Mouse (Mus musculus) spleen, adult 2 months (tissue): ENCODE measurements at regions not wholly inside any gene's neighbourhood (a gene's known extent, or its start where the extent isn't known, plus 50 kb on each side); places are given as distances from the start of the nearest gene placed in this dataset.

Experiments used
- DNase-seq, 2 experiments: peaks; one replicate each; pipeline versions ENCODE4 v3.0.0 to v3.0.0-alpha.2; 2012 to 2021; ENCODE audit warnings: low spot score in 2 of 2, low read depth in 1 of 2
- H3K27ac ChIP-seq: fragments of 200-500 bp; 2 replicates; pipeline ENCODE4 v1.5.1; 2012; ENCODE audit warnings: low read length, inconsistent platforms; ENCODE audit not compliant: insufficient read depth
- H3K27me3 ChIP-seq: fragments of 200-500 bp; 2 replicates; pipeline ENCODE4 v1.6.1; 2012; ENCODE audit warnings: mild to moderate bottlenecking, moderate library complexity, low read length, inconsistent platforms; ENCODE audit not compliant: control insufficient read depth, insufficient read depth
- H3K36me3 ChIP-seq: fragments of 200-500 bp; 2 replicates; pipeline ENCODE4 v1.6.1; 2012; ENCODE audit warnings: mild to moderate bottlenecking, low read length, inconsistent platforms; ENCODE audit not compliant: control insufficient read depth, insufficient read depth
- H3K4me1 ChIP-seq: fragments of 200-500 bp; 2 replicates; pipeline ENCODE4 v1.6.1; 2011; ENCODE audit warnings: inconsistent platforms; ENCODE audit not compliant: control insufficient read depth, insufficient read depth, insufficient read length
- H3K4me3 ChIP-seq: fragments of 200-500 bp; 2 replicates; pipeline ENCODE4 v1.5.1; 2011; ENCODE audit warnings: mild to moderate bottlenecking, inconsistent platforms; ENCODE audit not compliant: insufficient read depth, insufficient read length; ENCODE audit errors: extremely low read depth
- CTCF ChIP-seq: fragments of 200-500 bp; IDR thresholded peaks from 2 replicates; pipeline ENCODE4 v1.5.1; 2011; ENCODE audit warnings: mild to moderate bottlenecking, inconsistent platforms; ENCODE audit not compliant: insufficient read depth, insufficient read length, insufficient replicate concordance; ENCODE audit errors: extremely low read depth
- POLR2A ChIP-seq: fragments of 200-500 bp; IDR thresholded peaks from 2 replicates; pipeline ENCODE4 v1.6.1; 2011; ENCODE audit warnings: low read depth, low read length, inconsistent platforms
- WGBS: fragments of 180-500 bp; shearing (Covaris S2); methylation state at CpG from one replicate; pipeline ENCODE4 v1.1.7; 2018; 5-methylcytosine and 5-hydroxymethylcytosine counted together

DNA sequence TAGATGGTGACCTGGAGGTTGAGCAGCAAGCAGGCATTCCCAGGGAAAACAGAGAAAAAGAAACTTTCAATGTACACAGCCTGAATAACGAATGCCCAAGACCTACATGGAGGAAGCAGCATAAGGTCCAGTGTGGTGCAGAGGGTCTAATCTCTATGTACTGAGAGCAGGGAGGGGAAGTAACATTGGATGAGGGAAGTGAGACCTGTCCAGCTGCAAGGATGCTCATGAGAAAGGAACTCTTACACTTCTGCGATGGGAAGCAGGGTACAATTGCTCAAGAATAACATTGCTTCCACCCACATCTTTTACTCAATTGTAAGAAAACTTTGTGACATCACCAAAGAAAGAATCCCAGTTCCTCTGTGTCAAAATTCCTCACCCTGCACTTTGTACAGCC lies 419.8 kb upstream of the Id2 start:
- no peak for DNase-seq
- H3K4me1 ChIP-seq = no peaks in the 10 kb centered on the region
- TF ChIP-seq CTCF (no peak), POLR2A (no peak)
- no peaks in the 10 kb centered on the region for H3K27me3 ChIP-seq
- no peak overlapping the region for H3K4me3 ChIP-seq
- H3K36me3 ChIP-seq = no peaks in the 10 kb centered on the region
- WGBS = 55% methylated on average over 2 of the region's 2 CpGs
- no peak overlapping the region for H3K27ac ChIP-seq

GRCm38 (mm10) chr12:25513679-25514078 lies 416.7 kb upstream of the Id2 start:
- no peak for DNase-seq
- H3K4me1 ChIP-seq = no peaks in the 10 kb centered on the region
- no peak overlapping the region for H3K4me3 ChIP-seq
- TF ChIP-seq CTCF (no peak), POLR2A (no peak)
- H3K27me3 ChIP-seq = no peaks in the 10 kb centered on the region
- no peak overlapping the region for H3K27ac ChIP-seq
- H3K36me3 ChIP-seq = no peaks in the 10 kb centered on the region

- Histone ChIP-seq H3K4me3 (no peak overlapping the region), H3K36me3 (no peaks in the 10 kb centered on the region), H3K27me3 (no peaks in the 10 kb centered on the region), H3K27ac (no peak overlapping the region), H3K4me1 (no peaks in the 10 kb centered on the region)
- 89% methylated on average over 4 of the region's 4 CpGs for WGBS
- no peak for TF ChIP-seq POLR2A
- no peak for DNase-seq
Measured at GRCm38 (mm10) chr12:25509666-25510065, 412.7 kb upstream of the Id2 start.

GRCm38 (mm10) chr12:25493233-25493632 lies 396.3 kb upstream of the Id2 start:
- Histone ChIP-seq H3K4me3 (no peak overlapping the region), H3K36me3 (no peaks in the 10 kb centered on the region), H3K27me3 (no peaks in the 10 kb centered on the region), H3K27ac (no peak overlapping the region), H3K4me1 (no peaks in the 10 kb centered on the region)
- 82% methylated on average over 5 of the region's 5 CpGs for WGBS
- no peak for TF ChIP-seq POLR2A
- TF ChIP-seq CTCF = no peak
- no peak for DNase-seq

GRCm38 (mm10) chr12:25492483-25493190 lies 395.7 kb upstream of the Id2 start:
- Histone ChIP-seq H3K4me3 (no peak overlapping the region), H3K36me3 (no peaks in the 10 kb centered on the region), H3K27ac (no peak overlapping the region), H3K4me1 (no peaks in the 10 kb centered on the region), H3K27me3 (no peaks in the 10 kb centered on the region)
- no peak for TF ChIP-seq POLR2A
- TF ChIP-seq CTCF = no peak
- no peak for DNase-seq
- WGBS = 78% methylated on average over 3 of the region's 3 CpGs

- TF ChIP-seq POLR2A (no peak), CTCF (no peak)
- Histone ChIP-seq H3K4me1 (no peaks in the 10 kb centered on the region), H3K27me3 (no peaks in the 10 kb centered on the region), H3K27ac (no peak overlapping the region), H3K4me3 (no peak overlapping the region), H3K36me3 (no peaks in the 10 kb centered on the region)
- DNase-seq = no peak
- 64% methylated on average over 10 of the region's 10 CpGs for WGBS
Measured at GRCm38 (mm10) chr12:25475180-25475758, 378.3 kb upstream of the Id2 start.

- 89% methylated on average over 10 of the region's 10 CpGs for WGBS
- H3K27me3 ChIP-seq = no peaks in the 10 kb centered on the region
- TF ChIP-seq CTCF (no peak), POLR2A (no peak)
Measured at GRCm38 (mm10) chr12:25469181-25469580, 372.2 kb upstream of the Id2 start.

More at GRCm38 (mm10) chr12:25469181-25469580, 372.2 kb upstream of the Id2 start:
- Histone ChIP-seq H3K4me3 (no peak overlapping the region), H3K36me3 (no peaks in the 10 kb centered on the region), H3K4me1 (no peaks in the 10 kb centered on the region), H3K27ac (no peak overlapping the region)
- no peak for DNase-seq
